Mouse (Mus musculus) hindbrain, embryonic 14.5 days (tissue): ENCODE measurements around the gene Ghrl. TPM values are rescaled to one million over a fixed set of nuclear protein-coding genes. Genes with fewer than 3 reads are reported as not detected.
"Not testable (repeated sequence)": the region's sequence is repeated elsewhere in the genome, so short reads cannot be mapped to it uniquely, and the experiment has no call there.

Source experiments
- ATAC-seq: fragments of 200-750 bp; cut with Nextera tagmentation; 2 replicates; pipeline ENCODE4 v1.8.0; 2017; ENCODE audit warnings: moderate number of reproducible peaks, mild to moderate bottlenecking, moderate TSS enrichment, moderate library complexity; ENCODE audit not compliant: low FRiP score
- DNase-seq: peaks from one replicate; pipeline ENCODE4 v3.0.0-alpha.2; 2015; ENCODE audit warnings: low spot score
- H3K27ac ChIP-seq: fragments of 300-500 bp; sonication (generic); 2 replicates; pipeline ENCODE4 v1.5.1; 2014; ENCODE audit warnings: mild to moderate bottlenecking, moderate library complexity
- H3K27me3 ChIP-seq: fragments of 300-500 bp; sonication (generic); 2 replicates; pipeline ENCODE4 v1.6.1; 2014; ENCODE audit warnings: mild to moderate bottlenecking, low read length, mixed read lengths; ENCODE audit not compliant: control insufficient read depth, insufficient read depth
- H3K36me3 ChIP-seq: fragments of 300-500 bp; sonication (generic); replicated peaks from 2 replicates; pipeline ENCODE4 v1.6.1; 2014; ENCODE audit not compliant: control insufficient read depth, insufficient read depth
- H3K4me1 ChIP-seq: fragments of 300-500 bp; sonication (generic); replicated peaks from 2 replicates; pipeline ENCODE4 v1.6.1; 2014; ENCODE audit warnings: antibody characterized with exemption, low read length, mixed read lengths; ENCODE audit not compliant: control insufficient read depth, insufficient read depth
- H3K4me2 ChIP-seq: fragments of 300-500 bp; sonication (generic); replicated peaks from 2 replicates; pipeline ENCODE4 v1.6.1; 2014; ENCODE audit warnings: mild to moderate bottlenecking, moderate library complexity
- H3K4me3 ChIP-seq: fragments of 300-500 bp; sonication (generic); replicated peaks from 2 replicates; pipeline ENCODE4 v1.5.1; 2014; ENCODE audit warnings: mild to moderate bottlenecking, low read length
- H3K9ac ChIP-seq: fragments of 300-500 bp; sonication (generic); 2 replicates; pipeline ENCODE4 v1.6.1; 2014
- H3K9me3 ChIP-seq: fragments of 300-500 bp; sonication (generic); 2 replicates; pipeline ENCODE4 v1.6.1; 2016; ENCODE audit warnings: low read length; ENCODE audit not compliant: control insufficient read depth
- WGBS: fragments of 180-500 bp; shearing (Covaris S2); extraction: QIAGEN DNeasy Blood & Tissue Kit; methylation state at CpG from one replicate; pipeline ENCODE4 v1.1.7; 2014; 5-methylcytosine and 5-hydroxymethylcytosine counted together
- microRNA-seq: library from miRNA; unstranded; fragments of <30 nt; microRNA quantifications from one replicate; pipeline ENCODE4, GENCODE M21; 2016
- polyA plus RNA-seq: library from polyadenylated mRNA; unstranded; fragments of >200 nt; fragmentation: Nextera tagmentation; extraction: Ambion mirVana; gene quantifications from 2 replicates; pipeline ENCODE4 v1.2.1, GENCODE M21; 2014

Gene Ghrl
- polyA plus RNA-seq, 1 experiment from 2014 or later = 1.2 TPM

DNA sequence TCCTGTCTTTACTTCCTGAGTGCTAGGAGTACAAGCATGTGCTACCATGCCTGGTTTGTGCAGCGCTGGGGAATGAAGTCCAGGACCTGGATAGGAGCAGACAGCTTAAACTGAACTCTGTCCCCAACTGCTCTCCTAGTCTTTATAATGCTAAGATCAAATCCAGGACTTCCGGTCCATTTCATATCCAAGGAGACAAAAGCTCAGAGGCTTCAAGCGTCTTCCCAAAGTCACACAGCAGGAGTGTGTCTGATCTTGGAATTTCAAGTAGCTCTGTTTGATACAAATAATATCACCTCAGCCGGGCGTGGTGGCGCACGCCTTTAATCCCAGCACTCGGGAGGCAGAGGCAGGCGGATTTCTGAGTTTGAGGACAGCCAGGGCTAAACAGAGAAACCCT, 43.7 kb downstream of the Ghrl start:
- Histone ChIP-seq H3K4me3 (no peak overlapping the region), H3K9me3 (no peaks in the 10 kb centered on the region), H3K27ac (no peak overlapping the region), H3K27me3 (no peaks in the 10 kb centered on the region), H3K9ac (no peak overlapping the region), H3K36me3 (no peaks in the 10 kb centered on the region), H3K4me1 (no peaks in the 10 kb centered on the region; the same call in 1 of the 2 replicates), H3K4me2 (no peak overlapping the region)
- DNase-seq = no peak
- 92% methylated on average over 9 of the region's 9 CpGs for WGBS
- ATAC-seq = no peak

DNA sequence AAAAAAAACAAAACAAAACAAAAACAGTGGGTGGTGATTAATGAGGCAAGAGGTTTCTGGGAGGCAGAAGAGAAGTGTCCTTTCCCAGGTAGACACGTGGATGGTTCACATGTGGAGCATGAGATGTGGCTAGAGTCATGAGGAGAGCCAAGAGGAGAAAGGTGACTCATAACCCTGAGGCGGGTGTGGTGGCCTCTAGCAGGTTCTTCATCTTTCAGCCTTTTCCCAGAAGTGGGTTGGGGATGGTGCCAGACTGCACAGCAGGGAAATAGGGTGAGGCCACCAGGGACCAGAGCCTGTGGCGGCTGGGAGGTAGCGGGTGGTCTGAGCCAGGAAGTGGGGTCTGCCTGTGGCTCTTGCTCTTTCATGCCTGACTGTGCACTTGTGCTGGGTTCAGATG, 44.4 kb downstream of the Ghrl start:
- Histone ChIP-seq H3K36me3 (no peaks in the 10 kb centered on the region), H3K27ac (no peak overlapping the region), H3K27me3 (no peaks in the 10 kb centered on the region), H3K4me1 (no peaks in the 10 kb centered on the region; the same call in 1 of the 2 replicates), H3K9ac (no peak overlapping the region), H3K4me2 (no peak overlapping the region), H3K4me3 (no peak overlapping the region), H3K9me3 (no peaks in the 10 kb centered on the region)
- WGBS = 88% methylated on average over 4 of the region's 4 CpGs
- DNase-seq (no peak), ATAC-seq (no peak)

DNA sequence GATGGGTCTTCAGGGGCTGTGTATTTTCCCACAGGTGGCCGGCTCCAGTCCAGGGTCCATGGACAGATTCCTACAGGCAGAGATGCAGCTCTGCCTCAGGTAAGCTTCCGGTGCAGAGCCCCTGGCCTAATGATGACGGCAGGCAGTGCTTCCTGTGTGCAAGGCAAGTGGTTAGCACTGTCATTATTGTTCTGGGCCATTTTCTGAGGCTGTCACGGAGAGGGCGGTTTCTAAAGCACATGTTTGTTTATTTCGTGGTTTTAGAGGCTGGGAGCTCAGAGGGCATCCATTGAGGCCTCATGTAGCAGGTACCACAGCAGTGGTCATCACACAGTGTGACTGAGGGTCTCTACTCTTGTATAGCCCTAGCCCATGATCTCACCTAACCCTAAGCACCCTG, 46.7 kb downstream of the Ghrl start:
- Histone ChIP-seq H3K4me2 (no peak overlapping the region), H3K27me3 (no peaks in the 10 kb centered on the region), H3K36me3 (no peaks in the 10 kb centered on the region), H3K27ac (no peak overlapping the region), H3K4me3 (no peak overlapping the region), H3K9me3 (no peaks in the 10 kb centered on the region), H3K4me1 (no peaks in the 10 kb centered on the region), H3K9ac (no peak overlapping the region)
- DNase-seq (no peak), ATAC-seq (no peak)
- WGBS = 85% methylated on average over 6 of the region's 6 CpGs

DNA sequence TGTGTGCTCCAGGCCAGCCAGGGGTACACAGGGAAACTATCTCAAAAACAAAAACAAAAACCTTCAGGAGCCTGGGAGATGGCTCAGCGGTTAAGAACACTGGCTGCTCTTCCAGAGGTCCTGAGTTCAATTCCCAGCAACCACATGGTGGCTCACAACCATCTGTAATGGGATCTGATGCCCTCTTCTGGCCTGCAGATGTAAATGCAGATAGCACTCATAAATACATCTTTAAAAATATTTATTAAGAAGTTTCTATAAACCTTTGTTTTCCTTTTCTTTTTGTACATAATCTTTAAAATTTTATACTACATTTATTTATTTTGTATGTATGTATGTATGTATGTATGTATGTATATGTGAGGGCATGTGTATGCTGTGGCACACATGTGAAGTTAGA, 47.7 kb downstream of the Ghrl start:
- not testable (repeated sequence) for H3K27me3 ChIP-seq, DNase-seq, H3K4me1 ChIP-seq, H3K4me3 ChIP-seq, H3K9me3 ChIP-seq, H3K9ac ChIP-seq, H3K4me2 ChIP-seq, H3K36me3 ChIP-seq, H3K27ac ChIP-seq, ATAC-seq
- 93% methylated on average over 1 of the region's 1 CpGs for WGBS

DNA sequence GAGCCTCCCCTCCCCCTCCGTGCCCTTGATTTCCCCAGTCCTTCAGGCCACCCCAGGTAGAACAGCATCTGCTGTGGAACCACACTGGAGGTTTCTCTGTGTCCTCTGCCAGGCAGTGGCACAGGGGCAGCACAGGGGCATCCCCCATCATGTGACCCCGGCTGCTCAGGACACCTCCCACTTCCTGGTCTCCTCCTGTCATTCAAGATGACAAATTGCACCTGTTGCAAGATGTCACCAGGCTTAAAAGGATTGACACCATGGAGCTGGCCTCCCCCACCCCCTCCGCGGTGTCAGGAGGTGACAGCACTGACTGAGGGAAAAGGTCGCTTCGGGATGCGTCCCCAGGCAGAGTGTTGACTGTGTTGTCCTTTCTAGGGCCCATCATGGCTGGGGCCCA, 49.9 kb downstream of the Ghrl start:
- Histone ChIP-seq H3K9me3 (no peaks in the 10 kb centered on the region), H3K4me3 (no peak overlapping the region), H3K27me3 (no peaks in the 10 kb centered on the region), H3K4me1 (no peaks in the 10 kb centered on the region), H3K27ac (no peak overlapping the region), H3K9ac (no peak overlapping the region), H3K4me2 (no peak overlapping the region), H3K36me3 (no peaks in the 10 kb centered on the region)
- WGBS = 68% methylated on average over 7 of the region's 7 CpGs
- ATAC-seq (no peak), DNase-seq (no peak)

DNA sequence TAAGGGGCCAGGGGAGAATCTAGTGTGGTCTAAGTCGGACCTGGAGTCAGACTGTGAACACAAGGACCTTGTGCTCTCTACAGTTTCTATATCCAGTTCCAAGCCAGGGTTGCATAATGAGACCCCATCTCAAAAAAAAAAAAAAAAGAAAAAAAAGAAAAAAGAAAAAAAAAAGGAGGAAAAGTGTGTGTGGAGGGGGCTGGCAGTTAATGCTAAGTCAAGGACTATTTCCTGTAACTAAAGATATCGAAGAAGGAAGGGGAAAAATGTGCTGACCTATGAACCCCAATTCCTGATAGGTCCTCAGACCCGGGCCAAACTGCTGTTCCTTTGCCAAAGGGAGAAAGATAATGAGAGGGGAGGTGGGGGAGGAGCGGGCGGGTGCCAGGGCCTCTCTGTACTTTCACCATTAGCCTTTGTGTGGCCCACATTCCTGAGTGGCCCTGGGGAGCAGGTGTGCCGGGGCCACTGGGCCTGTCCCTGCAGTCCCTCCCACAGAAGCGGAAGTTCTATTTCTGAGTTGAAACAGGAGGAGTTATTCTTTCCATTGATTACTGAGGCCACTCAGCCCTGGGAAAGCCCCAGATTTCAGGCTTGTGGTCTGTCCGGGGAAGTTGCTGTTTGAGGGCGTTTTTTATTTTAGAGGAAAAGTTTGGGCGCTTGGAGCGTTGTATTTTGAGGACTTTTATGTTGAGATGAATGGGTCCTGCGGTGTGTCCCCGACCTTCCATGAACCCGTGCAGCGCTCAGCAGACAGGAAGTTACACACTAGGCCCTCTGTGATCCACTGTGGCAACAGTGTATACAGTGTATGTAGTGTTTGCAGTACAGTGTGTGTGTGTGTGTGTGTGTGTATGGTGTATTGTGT, 51.2 kb downstream of the Ghrl start:
- H3K4me3 ChIP-seq = no peak overlapping the region
- H3K9ac ChIP-seq = no peak overlapping the region
- H3K4me2 ChIP-seq = no peak overlapping the region
- no peak for ATAC-seq
- no peak overlapping the region for H3K27ac ChIP-seq
- no peaks in the 10 kb centered on the region for H3K36me3 ChIP-seq
- WGBS = 40% methylated on average over 15 of the region's 15 CpGs
- H3K27me3 ChIP-seq = no peaks in the 10 kb centered on the region
- no peaks in the 10 kb centered on the region for H3K9me3 ChIP-seq
- no peaks in the 10 kb centered on the region for H3K4me1 ChIP-seq
- DNase-seq = no peak

DNA sequence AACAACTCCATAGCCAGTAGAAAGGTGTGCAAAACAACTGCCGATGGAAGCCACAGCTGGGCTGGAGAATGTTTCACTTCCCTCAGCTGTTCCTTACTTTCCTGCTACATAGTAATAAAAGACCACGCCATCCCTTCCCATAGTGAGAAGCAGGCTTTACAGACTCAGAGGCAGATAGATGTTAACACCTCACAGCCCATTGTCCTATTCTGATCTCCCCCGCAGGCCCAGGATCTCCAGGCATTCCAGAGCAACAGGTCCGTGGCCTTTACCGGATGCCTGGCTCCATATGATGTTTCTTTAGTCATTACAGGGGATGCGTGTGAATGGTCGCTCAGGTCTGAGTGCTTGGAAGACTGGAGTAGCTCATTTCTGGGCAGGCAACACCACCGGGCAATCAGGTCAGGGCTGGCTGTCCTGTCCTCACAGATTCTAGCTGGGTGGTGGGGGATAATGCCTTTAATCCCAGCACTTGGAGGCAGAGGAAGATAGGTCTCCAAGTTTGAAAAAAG, 52.0 kb downstream of the Ghrl start:
- H3K36me3 ChIP-seq = no peaks in the 10 kb centered on the region
- no peaks in the 10 kb centered on the region for H3K9me3 ChIP-seq
- no peak overlapping the region for H3K9ac ChIP-seq
- H3K27ac ChIP-seq = no peak overlapping the region
- 75% methylated on average over 8 of the region's 8 CpGs for WGBS
- H3K4me2 ChIP-seq = no peak overlapping the region
- DNase-seq = no peak
- no peak overlapping the region for H3K4me3 ChIP-seq
- no peaks in the 10 kb centered on the region for H3K4me1 ChIP-seq
- ATAC-seq = no peak
- H3K27me3 ChIP-seq = no peaks in the 10 kb centered on the region

Small RNA genes within 50 kb of the gene (microRNA-seq; reads per million reads assigned to microRNA genes)
- gene Mir7042 = not detected

Other genes starting within 250 kb of the Ghrl start
- gene Il17rc, start 248.5 kb downstream of the Ghrl start, polyA plus RNA-seq = 2.4 and 3.0 TPM in 2 replicates
- gene Creld1, start 236.6 kb downstream of the Ghrl start, polyA plus RNA-seq = 61.5 and 69.9 TPM in 2 replicates
- 10.5 and 10.7 TPM in 2 replicates for gene Prrt3, start 217.9 kb downstream of the Ghrl start, polyA plus RNA-seq
- 107 and 119 TPM in 2 replicates for gene Emc3, start 188.2 kb downstream of the Ghrl start, polyA plus RNA-seq
- gene Fancd2, start 188.2 kb downstream of the Ghrl start, polyA plus RNA-seq = 2.1 and 2.5 TPM in 2 replicates
- gene Fancd2os, start 119.2 kb downstream of the Ghrl start, polyA plus RNA-seq = not detected in 2 replicates
- 261 and 267 TPM in 2 replicates for gene Brk1, start 115.1 kb downstream of the Ghrl start, polyA plus RNA-seq
- 86.5 and 96.9 TPM in 2 replicates for gene Vhl, start 95.9 kb downstream of the Ghrl start, polyA plus RNA-seq
- 0.95 and 1.4 TPM in 2 replicates for gene Irak2, start 81.4 kb downstream of the Ghrl start, polyA plus RNA-seq
- 2.2 and 2.4 TPM in 2 replicates for gene Tatdn2, start 22.8 kb downstream of the Ghrl start, polyA plus RNA-seq
- gene Sec13, start 20.9 kb upstream of the Ghrl start, polyA plus RNA-seq = 196 TPM in 2 replicates